Mouse (Mus musculus) megakaryocyte, embryonic 14.5 days (primary cell): ENCODE data around the gene Aqp9. TPM values are rescaled to one million over a fixed set of nuclear protein-coding genes. Genes with fewer than 3 reads are reported as not detected.

ENCODE experiments used
- H3K27me3 ChIP-seq: replicated peaks from 2 replicates; pipeline ENCODE3; 2012; ENCODE audit warnings: inconsistent platforms
- H3K36me3 ChIP-seq: replicated peaks from 2 replicates; pipeline ENCODE3; 2012; ENCODE audit warnings: low read length, inconsistent platforms, mixed read lengths
- H3K4me1 ChIP-seq: 2 replicates; pipeline ENCODE4 v1.6.1; 2012; ENCODE audit warnings: inconsistent platforms
- H3K4me3 ChIP-seq: replicated peaks from 2 replicates; pipeline ENCODE3; 2012; ENCODE audit warnings: moderate library complexity, mild to moderate bottlenecking, inconsistent platforms
- H3K9me3 ChIP-seq: 2 replicates; pipeline ENCODE4 v1.6.1; 2012; ENCODE audit warnings: inconsistent platforms
- FLI1 ChIP-seq: IDR thresholded peaks from 2 replicates; pipeline ENCODE4 v1.6.1; 2012; ENCODE audit warnings: low read length, inconsistent platforms, mixed read lengths
- GATA1 ChIP-seq: IDR thresholded peaks from 3 replicates; pipeline ENCODE4 v1.6.1; 2012; ENCODE audit warnings: mixed read lengths, low read length, inconsistent platforms, borderline replicate concordance
- polyA plus RNA-seq: library from polyadenylated mRNA; stranded (reverse); fragments of >175 nt; gene quantifications from 2 replicates; pipeline ENCODE4 v1.2.3, GENCODE M21; 2012; ENCODE audit warnings: low replicate concordance; ENCODE audit not compliant: insufficient read depth

The Aqp9 gene
- polyA plus RNA-seq, 1 experiment, result 0.07 TPM

DNA sequence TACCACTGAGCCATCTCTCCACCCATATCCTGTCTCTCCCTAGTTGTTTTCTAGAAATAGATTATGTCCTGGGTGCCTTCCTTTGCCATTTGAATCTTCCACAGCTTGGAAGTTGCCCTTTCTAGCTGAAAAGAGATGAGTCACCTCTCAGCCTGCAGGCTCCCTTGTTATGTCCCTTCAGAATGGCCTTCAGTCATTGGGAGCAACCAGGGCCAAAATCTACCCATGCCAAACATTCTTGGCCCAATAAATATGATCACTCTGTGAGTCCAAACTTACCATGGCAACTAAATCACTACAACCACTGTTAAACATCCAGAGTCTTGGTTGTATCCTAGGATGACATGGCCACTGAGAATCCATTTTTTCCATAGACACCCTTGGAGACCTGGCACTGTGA lies 106.2 kb downstream of the Aqp9 start:
- peaks cover 45% of the 10 kb centered on the region for H3K4me1 ChIP-seq
- no peak overlapping the region for H3K4me3 ChIP-seq
- H3K36me3 ChIP-seq, result no peaks in the 10 kb centered on the region
- H3K9me3 ChIP-seq, result 0 out of 2 replicates have a peak, but pooled peaks cover 3% of the 10 kb centered on the region
- H3K27me3 ChIP-seq, result peaks cover 11% of the 10 kb centered on the region
- TF ChIP-seq FLI1 (no peak), GATA1 (no peak)

Other genes starting within 250 kb of the Aqp9 start
- not detected in 2 replicates for gene Lipc, start 216.5 kb downstream of the Aqp9 start, polyA plus RNA-seq
- not detected in 2 replicates for gene Aldh1a2, start 47.1 kb upstream of the Aqp9 start, polyA plus RNA-seq